Mouse (Mus musculus) heart, postnatal 14 days (tissue): ENCODE data around the gene Dnajb13. TPM values are rescaled to one million over a fixed set of nuclear protein-coding genes. Genes with fewer than 3 reads are reported as not detected.
A peak's percentile ranks its signal among the peaks of the same experiment; 100 is the strongest.

Experiments used
- DNase-seq, 2 experiments: peaks; one replicate each; pipeline ENCODE4 v3.0.0; 2021 to 2022
- intact Hi-C: fragments of 180-260 bp; cut with DNase I; formaldehyde crosslinking; loops from one replicate; pipeline ENCODE4 v1.15.1; 2025
- long read RNA-seq, 2 experiments: library from polyadenylated mRNA; stranded (forward); transcript quantifications; one replicate each; pipeline ENCODE4 v2.0.0; 2021
- total RNA-seq, 2 experiments: library from RNA; stranded (reverse); gene quantifications; 2 replicates each; pipeline ENCODE4 v1.2.3; 2021

Dnajb13 gene
- not detected for total RNA-seq
- long read RNA-seq, experiment 1: 0 reads
- long read RNA-seq, experiment 2: 0 reads

DNA sequence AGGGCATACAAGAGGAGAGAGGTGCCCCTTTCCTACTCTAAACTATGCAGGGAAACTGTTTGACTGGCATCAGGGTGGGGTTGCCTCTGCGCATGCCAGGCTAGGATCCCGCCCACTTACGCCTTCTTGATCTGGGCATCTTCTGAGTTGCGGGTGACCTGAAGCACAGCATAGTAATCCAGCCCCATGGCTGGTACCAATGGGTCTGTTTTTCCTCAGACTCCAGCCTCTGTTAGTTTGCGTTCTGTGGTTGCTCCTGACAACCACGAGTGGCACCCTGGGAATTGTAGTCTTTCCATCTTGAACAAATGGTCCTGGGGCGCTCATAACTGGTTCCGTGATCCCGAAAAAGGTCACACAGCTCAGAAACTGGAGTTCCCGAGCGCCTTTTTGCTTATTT is at the start of gene Dnajb13:
Dnajb13 (minus strand) TSS at position 388 of the 400 bp plus-strand sequence.
- DNase-seq: no peak
- intact Hi-C loops: no loop called here

DNA sequence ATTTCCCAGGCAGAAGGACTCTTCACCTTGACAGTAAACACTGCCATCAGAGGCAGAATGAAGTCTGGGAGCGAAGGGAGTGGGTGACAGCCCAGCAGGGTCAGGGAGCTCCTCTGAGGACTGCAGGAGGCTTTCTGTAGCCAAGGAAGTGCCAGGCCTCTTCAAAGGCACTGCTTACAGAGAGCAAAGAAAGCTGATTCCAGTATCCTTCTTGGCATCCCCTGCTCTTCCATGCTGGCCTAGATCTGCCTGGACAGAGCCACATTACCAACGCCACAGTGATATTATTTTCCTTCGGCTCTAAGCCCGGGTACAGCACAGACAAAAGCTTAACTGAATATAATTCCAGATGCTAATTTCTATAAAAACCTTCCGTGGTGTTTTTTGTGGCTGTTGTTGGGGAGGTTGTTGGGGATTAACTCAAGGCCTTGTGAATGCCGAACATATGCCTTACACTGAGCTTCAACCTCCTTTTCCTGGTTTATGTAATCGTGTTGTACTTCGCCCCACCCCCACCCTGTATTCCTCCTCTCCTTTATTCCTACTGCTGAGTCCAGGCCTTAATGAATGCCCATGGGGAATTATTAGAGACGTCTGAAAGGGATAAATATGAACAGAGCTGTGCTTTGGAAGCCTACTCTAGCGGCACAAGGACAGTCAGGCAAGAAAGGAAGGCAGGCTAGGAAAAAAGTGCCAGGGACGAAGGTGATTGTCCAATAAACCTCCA is 47.3 kb upstream of the Dnajb13 start:
- DNase-seq: no peak
- intact Hi-C loops: no loop called here

DNA sequence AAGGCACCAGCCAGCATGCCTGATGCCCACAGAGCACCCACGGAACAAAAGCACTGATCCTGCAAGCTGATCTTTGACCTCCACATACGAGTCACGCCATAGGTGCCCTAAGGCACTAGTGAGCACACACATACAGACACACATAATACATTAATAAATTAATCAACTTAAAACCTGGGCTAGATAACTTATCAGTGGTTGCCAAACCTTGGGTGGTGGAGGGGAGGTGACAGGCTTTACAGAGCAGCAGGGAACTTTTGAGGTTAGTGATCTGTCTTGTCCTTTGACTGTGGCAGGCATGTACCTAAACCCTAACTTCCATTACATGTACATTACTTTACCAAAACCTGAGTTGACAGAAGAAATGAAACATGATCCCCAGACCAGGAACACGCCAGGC is 44.6 kb upstream of the Dnajb13 start:
- intact Hi-C loops: no loop called here
- no peak for DNase-seq

DNA sequence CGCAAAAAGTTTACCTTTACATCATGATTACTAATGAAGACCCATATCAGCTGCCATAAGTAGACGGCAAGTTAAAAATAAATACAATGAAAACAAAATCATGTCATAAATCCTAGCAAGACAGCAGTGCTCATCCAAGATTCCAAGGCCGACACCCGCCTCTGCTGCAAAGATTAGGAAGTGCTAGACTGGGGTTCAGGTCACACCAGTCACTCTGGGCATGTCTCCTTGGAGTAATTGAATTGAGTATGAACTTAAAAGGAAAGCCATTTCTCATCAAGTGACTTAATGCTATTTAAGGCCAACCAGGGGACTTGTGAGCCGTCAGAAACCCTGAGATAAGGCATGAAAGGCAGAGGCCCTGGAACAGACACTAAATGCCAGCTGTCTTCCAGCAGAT is 42.5 kb upstream of the Dnajb13 start:
- intact Hi-C loops: no loop called here
- no peak for DNase-seq

DNA sequence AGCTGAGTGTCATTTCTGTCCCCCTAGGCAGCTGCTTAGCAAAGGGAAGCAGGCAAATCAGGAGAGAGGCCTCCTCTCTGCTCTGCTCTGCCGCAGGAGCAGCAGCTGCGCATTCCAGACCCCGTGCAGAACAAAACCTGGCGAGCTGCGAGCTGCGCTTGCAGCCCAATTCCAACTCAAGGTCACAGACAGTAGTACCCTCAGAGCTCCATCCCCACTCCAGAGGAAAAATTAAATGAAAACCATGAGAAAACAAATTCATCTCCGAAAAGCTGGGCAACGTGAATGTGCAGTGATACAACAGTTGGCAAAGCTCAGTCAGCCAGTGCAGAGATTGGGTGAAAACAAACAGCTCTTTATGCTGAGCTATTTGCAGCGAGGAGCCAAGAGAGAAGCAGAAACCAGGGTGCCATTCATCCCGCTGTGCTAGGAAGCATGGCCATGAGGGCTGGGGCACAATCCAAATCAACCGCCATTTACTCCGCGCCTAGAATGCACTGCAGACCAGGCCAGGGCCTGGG is 40.7 kb upstream of the Dnajb13 start:
- DNase-seq: peak; percentile 13 to 45
- intact Hi-C loops: no loop called here

DNA sequence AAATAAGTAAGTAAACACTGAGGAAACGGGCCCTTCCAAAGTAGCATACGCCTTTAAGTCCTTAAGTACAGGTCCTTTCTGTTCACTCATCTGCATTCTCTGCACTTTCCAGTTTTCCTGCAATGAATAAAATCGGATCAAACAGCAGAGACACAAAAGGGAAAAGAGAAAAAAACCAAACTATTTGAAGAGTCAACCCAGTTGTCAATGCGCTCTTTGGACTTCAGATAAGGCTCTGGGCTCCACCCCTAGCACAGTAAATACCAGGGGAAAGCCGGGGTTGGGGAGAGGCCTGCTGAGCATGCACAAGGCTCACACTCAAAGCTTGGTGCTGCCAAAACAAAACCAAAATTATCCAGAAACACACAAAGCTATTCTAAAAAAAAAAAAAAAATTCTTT is 40.2 kb upstream of the Dnajb13 start:
- no peak for DNase-seq

DNA sequence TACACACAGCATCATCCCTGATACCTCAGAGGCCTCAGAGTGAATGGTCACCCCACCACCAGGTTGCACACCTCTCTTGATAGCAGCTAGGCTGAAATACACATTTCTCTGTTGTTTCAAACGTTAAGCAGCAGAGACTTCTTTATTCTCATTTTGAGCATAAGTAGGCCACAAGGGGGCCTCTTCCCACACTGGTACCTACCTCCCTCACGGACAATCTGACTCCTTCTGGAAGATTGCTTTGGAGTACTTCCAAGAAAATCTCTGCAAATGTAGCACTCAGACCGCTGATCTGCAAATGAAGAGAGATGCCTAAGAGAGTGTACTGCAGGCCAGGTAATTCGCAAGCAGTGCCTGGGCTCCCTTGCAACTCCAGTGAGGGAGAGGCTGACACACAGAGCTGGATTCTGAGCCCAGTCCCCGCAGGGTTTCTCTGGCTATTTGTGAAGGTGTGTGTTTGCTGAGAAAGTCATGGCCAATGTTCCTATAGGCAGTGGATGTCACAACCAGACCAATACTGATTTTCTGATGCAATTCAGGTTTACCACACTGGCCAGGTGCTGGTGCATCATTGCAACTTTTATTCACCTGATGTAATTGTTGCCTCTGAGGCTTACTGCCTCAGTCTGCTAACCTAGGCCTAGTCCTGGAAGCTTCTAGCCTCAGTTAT is 35.7 kb upstream of the Dnajb13 start:
- intact Hi-C loops: no loop called here
- DNase-seq: peak in 1 of 2 experiments; percentile 32

More for the DNA sequence above, 40.2 kb upstream of the Dnajb13 start:
- intact Hi-C loops: no loop called here

DNA sequence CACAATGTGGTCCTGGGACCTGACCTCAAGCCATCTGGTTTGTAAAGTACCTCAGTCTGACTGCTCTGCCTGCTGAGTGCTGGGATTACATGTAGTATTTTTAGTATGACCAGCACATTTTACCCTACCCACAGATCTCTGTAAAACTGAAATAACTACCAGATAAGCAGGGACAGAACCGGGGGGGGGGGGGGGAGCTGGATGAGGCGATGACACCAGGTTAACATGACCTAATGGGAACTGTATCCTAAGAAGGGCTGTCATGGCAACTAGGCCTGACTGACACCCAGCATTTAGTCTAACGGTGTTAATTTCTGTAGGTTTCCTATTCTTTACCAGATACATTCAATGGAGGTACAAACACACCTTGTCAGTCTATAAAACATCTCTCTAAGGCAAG is 35.0 kb upstream of the Dnajb13 start:
- DNase-seq: no peak
- intact Hi-C loops: no loop called here

DNA sequence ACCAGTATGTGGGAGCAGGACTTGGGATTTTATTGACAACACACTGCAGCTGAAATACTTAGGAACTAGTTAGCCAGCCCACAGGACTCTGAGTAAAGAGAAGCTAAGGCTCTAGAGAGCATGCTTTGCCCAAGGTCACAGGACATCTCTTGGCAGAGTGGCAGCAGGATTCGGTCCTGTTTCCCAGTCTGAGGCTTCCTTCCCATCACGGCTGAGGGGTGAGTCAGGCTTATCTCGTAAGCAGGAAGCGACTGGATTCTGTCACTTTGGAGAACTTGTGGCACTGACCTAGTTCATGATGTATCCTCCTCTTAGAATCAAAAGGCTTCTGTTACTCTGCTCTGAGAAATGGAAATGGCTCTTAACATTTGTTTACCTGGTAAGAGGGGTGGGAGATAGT is 32.9 kb upstream of the Dnajb13 start:
- no peak for DNase-seq
- intact Hi-C loops: no loop called here

DNA sequence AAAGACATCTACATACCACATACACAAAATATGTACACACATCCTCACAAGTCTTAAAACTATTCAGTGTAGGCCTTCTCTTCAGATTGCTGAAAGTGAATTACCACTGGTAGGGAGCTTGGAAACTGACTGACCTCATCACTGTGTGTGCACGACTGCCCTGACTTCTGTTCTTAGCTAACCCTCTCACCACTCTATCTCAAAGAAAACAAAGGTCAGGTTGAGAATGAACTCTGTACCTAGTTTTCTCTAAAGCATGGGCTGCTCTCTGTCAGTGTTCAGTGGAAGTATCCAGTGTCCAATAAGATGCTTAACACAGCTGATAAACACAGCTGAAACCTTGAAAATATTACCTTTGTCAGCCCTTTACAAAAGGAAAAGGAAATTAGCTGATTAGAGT is 29.7 kb upstream of the Dnajb13 start:
- DNase-seq: no peak
- intact Hi-C loops: no loop called here

DNA sequence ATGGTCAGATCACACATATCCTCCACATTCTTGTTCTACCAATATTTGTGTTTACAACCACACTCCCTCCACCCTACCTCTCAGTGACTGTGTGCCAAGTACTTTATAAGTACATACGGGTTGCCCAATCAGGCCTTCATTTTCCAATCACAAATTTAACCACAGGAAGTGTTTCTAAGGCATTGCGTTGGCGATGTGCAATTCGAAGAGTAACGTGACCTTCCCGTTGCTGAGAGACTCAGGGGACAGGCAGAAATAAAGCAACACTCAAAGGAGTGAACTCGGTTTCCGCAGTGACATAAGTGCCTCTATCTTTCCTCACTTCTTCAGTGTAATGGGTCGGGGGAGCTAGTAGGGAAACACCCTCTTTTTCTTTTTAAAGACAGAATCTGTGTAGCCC is 24.8 kb upstream of the Dnajb13 start:
- intact Hi-C loops: no loop called here
- DNase-seq: no peak

DNA sequence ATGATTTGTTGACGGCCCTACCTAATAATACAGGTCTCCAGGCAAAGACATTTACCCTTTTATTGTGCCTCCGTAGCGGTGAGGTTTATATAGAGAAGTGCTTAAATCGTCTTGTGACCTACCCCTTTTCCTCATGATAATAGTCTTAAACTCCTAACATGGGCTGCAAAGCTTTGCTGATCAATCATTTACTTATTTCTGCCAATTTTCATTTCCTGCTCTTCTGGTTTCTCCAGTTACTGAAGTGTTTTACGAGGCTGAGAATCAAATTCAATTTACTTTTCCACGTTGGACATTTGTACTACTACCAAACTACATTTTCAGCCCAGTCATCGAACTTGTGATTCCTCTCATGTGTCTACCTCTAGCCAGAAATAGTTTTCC is 22.8 kb upstream of the Dnajb13 start:
- intact Hi-C loops: no loop called here

DNA sequence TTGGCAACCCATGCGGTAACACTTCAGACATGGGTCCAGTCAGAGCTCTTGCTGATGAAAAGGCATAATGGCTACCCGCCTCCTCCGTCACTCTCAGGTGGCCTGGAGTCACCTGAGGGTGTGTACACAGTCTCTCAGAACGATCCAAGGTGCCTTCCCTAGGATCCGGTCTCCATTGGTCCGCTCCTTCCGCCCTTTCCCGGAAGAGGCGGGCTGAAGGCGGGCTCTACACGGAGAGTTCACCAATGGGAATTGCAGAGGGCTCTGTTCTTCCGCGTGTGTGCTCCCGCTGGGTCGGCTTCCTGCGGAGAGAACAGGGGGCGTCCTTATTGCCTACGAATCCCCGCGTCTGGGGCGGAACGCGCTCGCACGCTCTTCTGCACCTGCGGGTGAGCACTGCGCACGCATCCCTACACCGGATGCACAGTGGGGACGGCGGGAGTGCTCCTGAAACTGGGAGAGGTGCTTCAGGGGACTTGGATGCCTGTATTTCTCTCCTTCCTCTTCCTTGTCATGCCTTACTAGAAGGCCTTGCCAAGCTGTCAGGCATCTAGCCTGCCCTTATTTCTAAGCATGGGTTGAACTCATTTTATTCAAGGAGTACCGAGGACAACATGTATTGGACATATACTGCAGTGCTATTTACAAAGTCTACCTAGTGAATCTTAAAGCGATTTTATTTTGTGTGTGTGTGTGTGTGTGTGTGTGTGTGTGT is 22.2 kb upstream of the Dnajb13 start, which contains the start of gene Coa4:
Coa4 (plus strand) TSS at position 268 of the 715 bp plus-strand sequence.
- intact Hi-C loops: no loop called here
- peak; percentile 86 to 89 for DNase-seq

More for the DNA sequence above, 22.8 kb upstream of the Dnajb13 start:
- no peak for DNase-seq

DNA sequence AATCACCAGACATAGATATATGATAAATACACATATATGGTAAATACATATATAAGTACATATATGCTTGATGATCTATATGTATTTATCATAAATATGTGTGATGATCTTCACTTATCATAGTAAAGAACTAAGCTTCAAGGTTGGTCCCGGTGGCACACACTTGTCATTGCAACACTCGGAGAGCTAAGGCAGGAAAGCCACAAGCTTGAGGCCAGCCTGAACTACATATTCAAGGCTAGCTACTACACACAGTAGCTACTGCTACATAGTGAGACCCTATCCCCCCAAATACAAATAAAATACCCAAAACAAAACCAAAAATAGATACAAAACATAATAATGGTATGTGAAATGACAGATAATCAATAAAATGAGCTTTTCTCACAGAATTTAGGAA is 21.1 kb upstream of the Dnajb13 start:
- intact Hi-C loops: no loop called here
- no peak for DNase-seq

DNA sequence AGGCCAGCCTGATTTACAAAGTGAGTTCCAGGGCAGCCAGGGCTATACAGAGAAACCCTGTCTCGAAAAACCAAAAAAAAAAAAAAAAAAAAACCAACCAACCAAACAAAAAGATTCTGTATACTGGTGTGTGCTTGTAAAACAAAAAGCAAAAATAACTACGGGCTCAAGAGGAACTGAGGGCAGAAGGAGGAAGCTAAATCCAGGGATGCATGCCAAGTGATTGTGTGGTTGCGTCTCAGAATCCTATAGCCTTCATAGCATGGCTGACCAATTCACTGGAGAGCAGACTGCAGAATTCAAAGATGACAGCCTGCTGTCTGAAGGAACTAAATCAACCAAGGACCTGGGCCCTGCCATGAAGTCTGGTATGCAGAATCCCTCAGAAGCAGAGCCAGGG is 19.5 kb upstream of the Dnajb13 start:
- DNase-seq: no peak
- intact Hi-C loops: no loop called here

DNA sequence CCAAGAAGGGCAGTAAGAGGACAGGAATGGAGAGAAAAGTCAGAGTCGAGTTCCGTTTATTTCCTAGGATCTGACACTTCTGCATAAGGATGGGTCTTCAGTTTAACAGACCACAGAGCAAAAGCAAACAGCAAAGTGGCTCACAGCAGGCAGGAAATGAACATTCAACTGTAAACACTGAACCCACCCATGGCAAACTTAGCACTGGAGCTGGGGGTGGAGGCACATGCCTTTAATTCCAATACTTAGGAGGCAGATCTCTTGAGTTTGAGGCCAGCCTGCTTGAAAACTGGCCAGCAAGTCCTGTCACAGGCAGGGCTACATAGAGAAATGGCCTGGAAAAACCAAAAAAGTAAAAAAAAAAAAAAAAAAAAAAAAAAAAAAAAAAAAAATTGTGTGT is 18.7 kb upstream of the Dnajb13 start:
- intact Hi-C loops: no loop called here
- DNase-seq: no peak

DNA sequence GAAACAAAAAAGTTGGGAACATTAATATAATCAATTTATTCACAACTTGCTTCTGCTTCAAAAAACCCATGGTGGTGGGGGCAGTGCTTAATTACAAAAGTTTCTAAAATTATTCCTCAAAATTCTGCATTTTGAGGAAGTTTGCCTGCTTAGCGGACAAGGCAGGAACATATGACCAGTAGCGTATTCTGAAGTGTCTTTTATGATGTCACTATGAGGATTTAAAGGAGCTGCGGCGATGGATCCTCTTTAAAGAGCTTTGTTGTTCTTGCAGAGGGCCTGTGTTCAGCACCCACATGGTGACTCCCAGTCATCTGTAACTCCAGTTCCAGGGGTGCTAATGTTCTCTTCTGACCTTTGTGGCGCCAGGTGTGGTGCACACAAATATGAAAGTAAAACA is 16.0 kb upstream of the Dnajb13 start:
- no peak for DNase-seq
- intact Hi-C loops: no loop called here

DNA sequence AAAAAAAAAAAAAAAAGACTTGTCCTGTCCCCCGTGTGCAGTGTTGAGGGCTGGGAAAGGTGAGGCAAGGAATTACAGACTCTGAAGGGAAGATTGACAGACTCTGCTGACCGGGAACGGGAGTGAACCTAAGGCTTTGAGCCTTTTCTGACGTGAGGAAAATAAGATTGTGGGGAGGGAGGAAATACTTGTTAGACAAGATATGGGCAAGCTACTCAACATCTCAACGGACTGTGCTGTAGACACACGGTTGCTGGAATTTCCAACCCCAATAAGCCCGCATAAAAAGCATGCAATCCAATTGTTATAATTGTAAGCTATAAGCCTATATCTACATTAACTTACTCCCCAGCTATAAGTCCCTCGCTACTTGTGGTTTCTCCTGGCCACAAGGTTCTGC is 9.9 kb upstream of the Dnajb13 start:
- no peak for DNase-seq
- intact Hi-C loops: loop anchor here (5.0 to 10.0 kb wide), 2 partner anchors 158 to 290 kb away; no protein-coding TSS in a partner anchor

DNA sequence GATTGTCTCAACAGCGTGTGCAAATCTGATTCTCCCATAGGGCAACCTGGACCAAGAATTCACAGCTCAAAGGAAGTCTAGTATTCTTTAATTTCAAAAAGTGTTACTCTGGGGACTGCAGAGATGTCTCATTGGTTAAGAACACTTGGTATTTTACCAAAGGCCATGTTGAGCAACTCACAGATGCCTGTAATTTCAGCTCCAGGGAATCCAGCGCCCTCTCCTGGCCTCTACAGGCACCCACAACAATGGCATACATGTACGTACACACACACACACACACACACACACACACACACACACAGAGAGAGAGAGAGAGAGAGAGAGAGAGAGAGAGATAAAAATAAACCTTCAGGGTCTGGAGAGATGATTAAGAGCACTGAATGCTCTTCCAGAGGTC is 7.5 kb upstream of the Dnajb13 start:
- DNase-seq: no peak
- intact Hi-C loops: loop anchor here (2.0 to 10.0 kb wide), 3 partner anchors 115 to 293 kb away; no protein-coding TSS in a partner anchor

DNA sequence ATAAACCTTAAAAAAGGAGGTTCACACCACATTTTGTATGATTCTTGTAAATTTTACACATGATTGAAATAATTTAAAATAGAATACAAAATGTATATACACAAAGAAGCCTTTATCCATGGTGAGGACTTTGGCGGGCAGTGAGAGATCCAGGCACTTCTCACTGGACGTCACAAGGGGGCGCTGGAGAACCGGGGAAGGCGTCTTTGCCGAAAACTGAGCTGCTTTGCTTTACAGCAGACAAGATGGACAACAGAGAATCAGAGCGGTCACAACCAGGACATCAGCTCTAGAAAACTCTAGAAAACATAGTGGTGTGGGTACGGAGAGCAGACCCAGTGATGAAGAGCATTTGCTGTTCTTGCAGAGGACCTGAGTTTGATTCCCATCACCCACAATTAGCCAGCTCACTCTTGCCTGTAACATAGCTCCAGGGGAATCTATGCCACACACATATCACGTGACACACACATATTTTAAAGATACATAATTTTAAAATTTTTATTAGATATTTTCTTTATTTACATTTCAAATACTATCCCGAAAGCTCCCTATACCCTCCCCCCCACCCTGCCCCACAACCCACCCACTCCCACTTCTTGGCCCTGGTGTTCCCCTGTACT is 6.0 kb upstream of the Dnajb13 start:
- intact Hi-C loops: loop anchor here (1.0 to 10.0 kb wide), 3 partner anchors 143 to 294 kb away; no protein-coding TSS in a partner anchor
- DNase-seq: peak; percentile 87 to 94
